Mouse (Mus musculus) lung, embryonic 16.5 days (tissue): ENCODE results near the gene Rpl31. TPM values are rescaled to one million over a fixed set of nuclear protein-coding genes. Genes with fewer than 3 reads are reported as not detected.

Experiments used
- ATAC-seq: fragments of 200-750 bp; cut with Nextera tagmentation; 2 replicates; pipeline ENCODE4 v1.8.0; 2017; ENCODE audit warnings: low read depth, mild to moderate bottlenecking, moderate library complexity
- H3K27ac ChIP-seq: fragments of 300-500 bp; sonication (generic); 2 replicates; pipeline ENCODE4 v1.5.1; 2014; ENCODE audit warnings: mild to moderate bottlenecking, control low read depth, low read length
- H3K27me3 ChIP-seq: fragments of 300-500 bp; sonication (generic); 2 replicates; pipeline ENCODE4 v1.6.1; 2014; ENCODE audit warnings: low read depth, low read length, mixed read lengths; ENCODE audit not compliant: control insufficient read depth, insufficient read depth
- H3K36me3 ChIP-seq: fragments of 300-500 bp; sonication (generic); 2 replicates; pipeline ENCODE4 v1.6.1; 2014; ENCODE audit warnings: low read length; ENCODE audit not compliant: control insufficient read depth, insufficient read depth
- H3K4me1 ChIP-seq: fragments of 300-500 bp; sonication (generic); replicated peaks from 2 replicates; pipeline ENCODE4 v1.6.1; 2014; ENCODE audit warnings: low read length, mixed read lengths; ENCODE audit not compliant: control insufficient read depth, insufficient read depth
- H3K4me2 ChIP-seq: fragments of 300-500 bp; sonication (generic); 2 replicates; pipeline ENCODE4 v1.6.1; 2014; ENCODE audit warnings: low read depth, low read length, control low read depth
- H3K4me3 ChIP-seq: fragments of 300-500 bp; sonication (generic); 2 replicates; pipeline ENCODE4 v1.5.1; 2014; ENCODE audit warnings: mild to moderate bottlenecking, low read length, control low read depth
- H3K9ac ChIP-seq: fragments of 300-500 bp; sonication (generic); 2 replicates; pipeline ENCODE4 v1.6.1; 2014; ENCODE audit warnings: low read length, control low read depth
- H3K9me3 ChIP-seq: fragments of 300-500 bp; sonication (generic); 2 replicates; pipeline ENCODE4 v1.6.1; 2016; ENCODE audit warnings: low read length; ENCODE audit not compliant: control insufficient read depth
- WGBS: fragments of 180-500 bp; shearing (Covaris S2); extraction: QIAGEN DNeasy Blood & Tissue Kit; methylation state at CpG from one replicate; pipeline ENCODE4 v1.1.7; 2014; 5-methylcytosine and 5-hydroxymethylcytosine counted together
- polyA plus RNA-seq: library from polyadenylated mRNA; unstranded; fragments of >200 nt; fragmentation: Nextera tagmentation; extraction: Ambion mirVana; gene quantifications from 2 replicates; pipeline ENCODE4 v1.2.1, GENCODE M21; 2015

The Rpl31 gene
- polyA plus RNA-seq, 1 experiment from 2014 or later = 553 TPM

DNA sequence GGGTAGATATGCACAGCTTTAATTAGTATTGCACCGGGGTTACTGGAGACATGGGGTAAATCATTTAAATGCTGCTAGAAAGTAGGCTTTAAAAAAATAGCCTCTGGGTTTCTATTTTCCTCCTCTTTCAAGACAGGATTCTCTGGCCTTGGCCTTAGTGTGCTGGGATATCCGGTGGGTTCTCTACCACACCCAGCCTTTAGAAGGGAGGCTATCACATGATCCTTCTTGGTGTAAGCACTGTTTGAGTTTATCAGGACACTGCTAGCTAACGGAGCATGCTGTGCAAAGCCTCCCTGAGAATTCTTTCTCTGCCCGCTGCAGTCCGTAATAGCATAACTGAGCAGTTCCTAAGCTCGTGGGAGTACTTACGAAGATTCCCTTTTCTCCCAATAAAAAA lies 18.2 kb upstream of the Rpl31 start:
- H3K27me3 ChIP-seq = no peaks in the 10 kb centered on the region
- H3K4me3 ChIP-seq = no peak overlapping the region
- no peak overlapping the region for H3K9ac ChIP-seq
- no peak for ATAC-seq
- WGBS = 79% methylated on average over 7 of the region's 7 CpGs
- H3K4me2 ChIP-seq = no peak overlapping the region
- no peaks in the 10 kb centered on the region for H3K36me3 ChIP-seq
- H3K4me1 ChIP-seq = no peaks in the 10 kb centered on the region
- H3K27ac ChIP-seq = no peak overlapping the region
- H3K9me3 ChIP-seq = no peaks in the 10 kb centered on the region

DNA sequence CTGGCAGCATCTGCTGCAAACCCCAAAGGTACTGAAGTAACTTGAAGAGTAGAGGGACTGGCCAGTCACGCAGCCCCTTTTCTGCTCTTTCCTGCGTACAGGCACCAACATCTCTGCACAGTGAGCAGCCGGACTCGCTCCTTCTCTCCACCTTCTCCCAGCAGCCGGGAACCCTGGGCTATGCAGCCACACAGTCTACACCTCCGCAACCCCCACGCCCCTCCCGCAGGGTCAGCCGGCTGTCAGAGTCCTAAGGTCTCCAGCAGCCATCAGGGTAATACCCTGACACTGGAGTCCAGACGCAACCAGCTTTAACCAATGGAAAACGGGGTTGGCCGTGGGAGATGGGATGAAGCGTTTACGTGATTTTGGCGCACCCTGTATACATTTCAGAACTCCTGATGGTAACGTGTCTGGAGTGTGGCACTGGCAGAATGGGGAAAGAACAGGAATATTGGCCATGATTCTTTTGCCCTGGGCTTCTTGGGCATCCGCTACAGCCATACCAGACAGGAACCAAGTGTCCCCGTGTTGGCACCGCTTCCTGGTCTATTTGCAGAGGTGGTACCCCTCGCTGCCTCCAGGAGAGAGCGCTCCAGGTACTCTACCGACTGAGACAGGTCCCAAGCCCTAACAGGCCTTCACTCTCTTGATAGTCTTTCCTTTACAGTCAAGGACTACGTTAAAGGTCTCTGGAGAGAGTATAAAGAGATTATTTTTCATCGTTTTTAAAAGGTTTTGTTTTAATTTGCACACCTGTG lies 5.7 kb upstream of the Rpl31 start:
- no peaks in the 10 kb centered on the region; the same call in 1 of the 2 replicates for H3K4me1 ChIP-seq
- H3K4me3 ChIP-seq = no peak overlapping the region
- no peak overlapping the region for H3K9ac ChIP-seq
- H3K27me3 ChIP-seq = no peaks in the 10 kb centered on the region; the same call in 1 of the 2 replicates
- no peak overlapping the region for H3K27ac ChIP-seq
- peak; percentile 34; the same call in 1 of the 2 replicates for ATAC-seq
- peak overlapping the region; percentile 7; the same call in 1 of the 2 replicates for H3K4me2 ChIP-seq
- H3K36me3 ChIP-seq = no peaks in the 10 kb centered on the region
- WGBS = 22% methylated on average over 24 of the region's 24 CpGs
- H3K9me3 ChIP-seq = no peaks in the 10 kb centered on the region

DNA sequence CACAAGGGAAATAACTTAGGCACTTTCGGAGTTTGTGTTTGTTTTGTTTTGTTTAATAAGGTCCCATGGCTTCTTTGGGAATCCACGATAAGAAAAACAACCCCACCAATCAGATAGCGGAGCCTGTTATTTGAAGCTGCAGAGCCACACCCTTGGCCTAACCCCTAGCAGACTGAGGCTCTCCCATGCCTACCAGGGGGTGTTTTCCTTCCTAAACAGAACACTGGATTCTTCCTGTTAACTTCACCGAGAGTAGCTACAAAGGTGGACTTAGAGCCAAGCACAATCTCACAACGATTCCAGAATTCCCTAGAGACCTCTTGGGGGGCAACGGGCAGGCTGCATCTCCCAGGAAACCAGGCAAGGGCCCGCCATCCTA lies 5.1 kb upstream of the Rpl31 start:
- H3K27ac ChIP-seq = no peak overlapping the region
- no peak overlapping the region for H3K4me2 ChIP-seq
- ATAC-seq = no peak
- 35% methylated on average over 7 of the region's 7 CpGs for WGBS
- H3K27me3 ChIP-seq = no peaks in the 10 kb centered on the region; the same call in 1 of the 2 replicates
- H3K9ac ChIP-seq = no peak overlapping the region
- no peaks in the 10 kb centered on the region for H3K9me3 ChIP-seq
- no peaks in the 10 kb centered on the region; the same call in 1 of the 2 replicates for H3K4me1 ChIP-seq
- H3K4me3 ChIP-seq = no peak overlapping the region
- no peaks in the 10 kb centered on the region for H3K36me3 ChIP-seq

DNA sequence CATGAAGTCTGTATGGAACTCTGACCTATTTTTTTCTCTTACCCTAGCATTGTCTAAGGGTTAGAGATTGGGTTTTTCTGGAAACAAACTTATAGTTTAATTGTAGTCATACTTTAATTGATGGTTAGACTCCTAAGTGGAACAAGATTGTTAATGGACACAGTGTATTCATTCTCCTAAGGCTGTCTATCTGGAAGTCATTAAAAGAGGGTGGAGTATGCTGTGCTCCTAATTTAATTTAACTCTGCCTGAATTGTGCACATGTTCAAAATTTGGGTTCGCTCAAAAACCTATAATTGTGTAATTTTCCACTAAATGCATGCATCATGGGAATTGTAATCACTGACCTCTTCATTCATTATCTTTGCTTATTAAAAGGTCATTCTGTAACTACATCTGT lies 2.1 kb upstream of the Rpl31 start:
- Histone ChIP-seq H3K36me3 (peaks cover 8% of the 10 kb centered on the region), H3K9ac (no peak overlapping the region), H3K4me1 (peaks cover 5% of the 10 kb centered on the region), H3K27ac (no peak overlapping the region), H3K4me2 (no peak overlapping the region), H3K27me3 (no peaks in the 10 kb centered on the region; the same call in 1 of the 2 replicates), H3K9me3 (no peaks in the 10 kb centered on the region), H3K4me3 (no peak overlapping the region)
- ATAC-seq = no peak
- 83% methylated on average over 1 of the region's 1 CpGs for WGBS

DNA sequence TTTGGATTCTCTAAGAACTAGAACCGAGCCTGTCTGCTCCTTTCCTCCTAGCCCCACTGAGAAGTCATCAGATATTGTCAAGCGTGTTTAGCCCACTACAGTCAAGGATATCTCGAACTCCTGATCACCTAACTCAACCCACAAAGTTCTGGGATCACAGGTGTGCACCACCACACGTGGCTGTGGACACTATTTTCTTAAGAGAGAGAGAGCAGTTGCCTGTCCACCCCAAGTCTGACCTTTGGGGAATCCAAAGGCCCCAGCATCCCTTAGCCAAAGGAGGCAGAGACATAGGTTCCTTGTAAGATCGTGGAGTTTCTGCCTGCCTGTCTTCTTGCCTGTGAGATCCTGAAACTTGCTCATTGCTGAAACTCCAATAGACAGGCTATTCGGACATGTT lies 597 bp upstream of the Rpl31 start:
- 22% methylated on average over 6 of the region's 6 CpGs for WGBS
- Histone ChIP-seq H3K9ac (peak overlapping the region; percentile 73), H3K4me2 (peak overlapping the region; percentile 82), H3K27me3 (no peaks in the 10 kb centered on the region), H3K36me3 (peaks cover 22% of the 10 kb centered on the region), H3K4me1 (peaks cover 5% of the 10 kb centered on the region), H3K9me3 (no peaks in the 10 kb centered on the region), H3K27ac (peak overlapping the region; percentile 45; the same call in 1 of the 2 replicates), H3K4me3 (peak overlapping the region; percentile 97)
- ATAC-seq = no peak

DNA sequence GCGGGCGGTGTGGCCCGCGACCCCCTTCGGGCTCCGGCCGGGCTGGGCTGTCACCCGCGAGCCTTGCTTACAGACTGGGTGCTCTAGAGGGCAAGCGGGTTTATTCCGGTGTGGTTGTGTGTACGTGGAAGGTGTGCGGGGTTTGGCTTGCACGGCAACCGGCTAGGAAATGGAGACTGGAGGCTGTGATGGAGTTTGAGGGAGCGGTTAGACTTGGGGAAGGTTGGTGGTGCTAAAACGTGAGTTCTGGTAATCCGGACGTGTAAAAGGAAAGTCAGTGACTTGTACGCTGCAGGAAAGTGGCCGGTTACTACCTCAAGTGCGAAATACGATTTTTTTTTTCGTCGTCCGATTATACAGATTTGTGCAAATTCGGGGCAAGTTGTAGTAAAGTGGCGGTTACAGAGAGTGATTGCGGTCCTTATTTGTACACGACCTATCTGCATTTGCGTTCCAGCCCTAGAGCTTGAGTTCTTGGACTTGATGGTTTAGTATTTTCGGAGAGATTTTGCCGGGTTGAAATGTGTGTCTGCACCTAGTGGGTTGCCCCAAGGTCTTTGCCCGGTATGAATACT lies 712 bp downstream of the Rpl31 start:
- Histone ChIP-seq H3K9ac (peak overlapping the region; percentile 99), H3K36me3 (peaks cover 32% of the 10 kb centered on the region), H3K27me3 (no peaks in the 10 kb centered on the region), H3K4me3 (peak overlapping the region; percentile 97), H3K9me3 (no peaks in the 10 kb centered on the region), H3K4me2 (peak overlapping the region; percentile 93), H3K4me1 (peaks cover 5% of the 10 kb centered on the region), H3K27ac (peak overlapping the region; percentile 80)
- WGBS = under 1% methylated on average over 34 of the region's 34 CpGs
- peak; percentile 49 for ATAC-seq

DNA sequence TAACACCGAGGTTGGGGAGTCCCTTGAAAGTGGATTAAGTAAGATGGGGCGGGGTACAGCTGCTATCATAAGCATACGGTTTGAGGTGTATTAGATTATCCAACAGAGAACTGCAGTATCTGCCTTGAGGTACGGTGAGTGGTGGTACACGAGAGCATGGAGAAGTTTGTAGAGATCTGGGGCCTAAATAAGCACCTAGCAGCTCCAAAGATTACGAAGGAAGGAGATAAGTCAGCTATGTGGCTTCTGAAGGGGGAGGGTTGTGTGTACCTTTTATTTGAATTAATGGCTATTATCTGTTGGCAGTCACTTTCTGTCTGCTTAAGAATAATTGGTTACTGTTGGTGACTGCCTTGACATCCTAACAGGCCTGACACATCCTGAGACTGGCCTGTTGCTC lies 2.8 kb downstream of the Rpl31 start:
- ATAC-seq = no peak
- H3K9ac ChIP-seq = no peak overlapping the region
- H3K36me3 ChIP-seq = peaks cover 34% of the 10 kb centered on the region
- WGBS = 77% methylated on average over 6 of the region's 6 CpGs
- no peak overlapping the region for H3K27ac ChIP-seq
- no peaks in the 10 kb centered on the region for H3K9me3 ChIP-seq
- H3K4me1 ChIP-seq = peaks cover 5% of the 10 kb centered on the region
- no peaks in the 10 kb centered on the region for H3K27me3 ChIP-seq
- no peak overlapping the region for H3K4me3 ChIP-seq
- no peak overlapping the region for H3K4me2 ChIP-seq

DNA sequence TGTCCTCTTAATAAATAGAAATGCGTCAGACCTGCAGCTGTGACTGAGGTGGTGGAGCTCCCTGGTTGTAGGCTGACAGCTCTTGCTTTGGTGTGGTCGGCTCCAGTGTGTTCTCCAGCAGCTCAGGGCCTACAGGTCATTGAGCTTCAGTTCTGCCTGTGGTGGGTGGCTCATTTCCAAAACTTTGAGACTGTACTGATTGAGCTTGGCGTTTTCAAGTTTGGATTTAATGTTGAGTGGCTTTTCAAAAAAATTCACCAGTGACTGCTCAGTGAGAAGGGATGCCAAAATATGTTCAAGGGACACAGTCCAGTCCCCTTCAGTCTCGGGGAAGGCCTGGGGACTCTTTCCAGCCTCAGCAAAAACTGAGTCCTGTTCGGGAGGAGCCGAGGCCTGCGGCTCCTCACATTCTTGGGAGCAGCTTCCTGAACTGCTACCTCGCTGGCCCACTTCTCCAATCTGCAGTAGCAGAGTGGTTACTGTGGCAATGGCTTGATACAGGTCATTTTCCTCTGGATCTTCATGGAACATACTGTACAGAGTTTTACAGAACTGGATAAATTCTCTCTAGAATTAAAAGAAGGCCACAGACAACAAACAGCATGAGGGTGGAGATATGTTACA lies 4.7 kb downstream of the Rpl31 start:
- Histone ChIP-seq H3K36me3 (peaks cover 34% of the 10 kb centered on the region), H3K9me3 (no peaks in the 10 kb centered on the region), H3K4me2 (no peak overlapping the region), H3K4me3 (no peak overlapping the region), H3K9ac (no peak overlapping the region), H3K27me3 (no peaks in the 10 kb centered on the region), H3K4me1 (peaks cover 5% of the 10 kb centered on the region), H3K27ac (no peak overlapping the region)
- 70% methylated on average over 8 of the region's 8 CpGs for WGBS
- ATAC-seq = no peak

DNA sequence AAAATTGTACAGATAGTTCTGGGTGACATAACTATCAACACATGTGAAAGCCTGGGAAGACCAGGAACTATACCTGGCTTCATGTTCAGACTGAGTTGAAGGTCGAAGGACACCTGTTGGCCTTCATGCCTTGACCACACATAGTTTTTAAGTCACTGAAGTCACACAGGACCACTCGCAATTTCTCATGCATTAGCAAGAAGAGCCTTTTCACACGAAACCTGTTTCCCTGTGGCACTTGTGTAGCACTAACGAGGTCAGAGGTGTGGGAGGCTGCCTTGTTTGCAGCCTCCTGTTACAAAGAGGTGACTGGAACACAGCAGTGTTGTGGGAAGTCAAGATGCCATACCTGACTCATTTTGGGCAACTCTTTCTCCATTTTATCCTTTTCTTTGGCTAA lies 5.7 kb downstream of the Rpl31 start:
- Histone ChIP-seq H3K9me3 (no peaks in the 10 kb centered on the region), H3K36me3 (peaks cover 34% of the 10 kb centered on the region), H3K4me3 (no peak overlapping the region), H3K9ac (no peak overlapping the region), H3K27ac (no peak overlapping the region), H3K27me3 (no peaks in the 10 kb centered on the region), H3K4me1 (peaks cover 5% of the 10 kb centered on the region), H3K4me2 (no peak overlapping the region)
- ATAC-seq = no peak
- 69% methylated on average over 4 of the region's 4 CpGs for WGBS
